ENCODE assay signal across 23 mouse cellular contexts in the genomic region with DNA sequence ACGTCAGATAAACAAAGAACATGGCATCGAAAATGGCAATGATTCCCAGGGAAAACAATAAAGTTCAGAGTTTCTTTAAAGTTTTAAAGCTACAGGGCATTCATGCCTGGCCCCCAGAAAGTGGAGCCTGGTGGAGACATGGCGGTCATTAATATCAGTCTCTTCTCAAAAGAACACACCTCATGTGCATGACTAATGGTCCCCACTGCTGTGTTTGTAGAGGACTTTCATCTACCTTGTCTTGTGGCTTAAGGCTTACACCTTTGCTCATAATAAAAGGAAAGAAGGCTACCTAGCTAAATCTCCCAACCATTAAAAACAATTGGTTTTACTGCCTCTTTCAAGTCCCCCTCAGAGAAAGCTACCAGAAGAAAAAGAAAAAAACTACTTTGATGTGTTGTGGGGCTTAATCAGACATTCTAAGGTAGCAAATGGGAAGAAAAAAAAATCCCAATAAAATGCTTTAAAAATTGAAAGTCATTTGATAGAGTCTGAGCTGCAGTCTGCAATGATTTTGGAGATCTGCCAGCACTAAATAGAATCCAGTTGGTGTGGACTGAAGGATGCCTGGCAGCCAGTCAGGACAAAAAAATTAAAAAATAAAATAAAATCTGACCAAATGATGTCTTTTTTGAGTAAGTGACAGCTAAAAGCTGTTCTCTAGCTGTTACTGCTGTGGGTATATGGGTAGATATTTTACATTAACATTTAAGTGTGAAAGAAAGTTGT. TPM values are rescaled to one million over a fixed set of nuclear protein-coding genes. Genes with fewer than 3 reads are reported as not detected.
DNase-seq lines count a peak whose midpoint lies in the region; ATAC-seq and TF ChIP-seq lines count a peak whose summit lies in the region.
"Had no signal": no experiment of that assay in that cellular context is flagged by ENCODE, and none has a peak within 500 bp of the region (broad histone marks: within the 10 kb centered on the region; RNA-seq: fewer than 3 reads in every experiment).

No protein-coding gene starts in this region.

- H3K4me1 ChIP-seq in forebrain, embryonic 16.5 days (replicated peaks; ENCODE audit: control insufficient read depth, insufficient read depth, low read length) = peaks cover 5% of the 10 kb centered on the region; the same call in 1 of the 2 replicates
- no peaks in the 10 kb centered on the region for H3K4me1 ChIP-seq in forebrain, embryonic 10.5 days
- H3K4me1 ChIP-seq in lung, embryonic 14.5 days (ENCODE audit: insufficient read depth) = no peaks in the 10 kb centered on the region
- H3K4me1 ChIP-seq: liver, embryonic 13.5 days; megakaryocyte, embryonic 14.5 days; neural tube, embryonic 15.5 days had no signal

- no peak overlapping the region for H3K9ac ChIP-seq in forebrain, embryonic 16.5 days (replicated peaks; ENCODE audit: low read depth, low read length)
- no peak overlapping the region for H3K9ac ChIP-seq in lung, embryonic 14.5 days
- H3K9ac ChIP-seq: liver, embryonic 13.5 days; neural tube, embryonic 15.5 days had no signal

- H3K27me3 ChIP-seq in forebrain, embryonic 16.5 days (replicated peaks; ENCODE audit: control insufficient read depth, insufficient read depth, low read length) = no peaks in the 10 kb centered on the region
- no peaks in the 10 kb centered on the region for H3K27me3 ChIP-seq in forebrain, embryonic 10.5 days (ENCODE audit: poor library complexity, severe bottlenecking)
- H3K27me3 ChIP-seq in lung, embryonic 14.5 days (ENCODE audit: insufficient read depth, low read length) = no peaks in the 10 kb centered on the region
- H3K27me3 ChIP-seq: liver, embryonic 13.5 days; megakaryocyte, embryonic 14.5 days; neural tube, embryonic 15.5 days had no signal

- peak; percentile 55 for ATAC-seq in forebrain, embryonic 16.5 days
- ATAC-seq in lung, embryonic 14.5 days (ENCODE audit: insufficient read depth) = peak; percentile 77; the same call in 1 of the 2 replicates
- ATAC-seq: hindbrain, embryonic 16.5 days had no signal

- no peak for TF ChIP-seq CTCF in lung, embryonic 14.5 days (IDR thresholded peaks at IDR 0.05; ENCODE audit: low read depth)

- no peak overlapping the region for H3K27ac ChIP-seq in forebrain, embryonic 16.5 days (ENCODE audit: low read length)
- no peak overlapping the region for H3K27ac ChIP-seq in forebrain, embryonic 10.5 days
- H3K27ac ChIP-seq in lung, embryonic 14.5 days (ENCODE audit: low read depth) = no peak overlapping the region
- H3K27ac ChIP-seq: liver, embryonic 13.5 days; neural tube, embryonic 15.5 days had no signal

- 68% methylated on average over 3 of the region's 3 CpGs for WGBS in forebrain, embryonic 16.5 days
- 80% methylated on average over 3 of the region's 3 CpGs for WGBS in forebrain, embryonic 10.5 days
- 66% methylated on average over 3 of the region's 3 CpGs for WGBS in lung, embryonic 14.5 days

- intact Hi-C loops in heart, postnatal 25 days (cut with DNase I) = no loop called here

- H3K4me2 ChIP-seq in forebrain, embryonic 16.5 days (ENCODE audit: low read length) = no peak overlapping the region
- H3K4me2 ChIP-seq in lung, embryonic 14.5 days = no peak overlapping the region
- H3K4me2 ChIP-seq: liver, embryonic 13.5 days; neural tube, embryonic 15.5 days had no signal

- no peaks in the 10 kb centered on the region for H3K9me3 ChIP-seq in forebrain, embryonic 16.5 days (ENCODE audit: control insufficient read depth, low read length)
- no peaks in the 10 kb centered on the region for H3K9me3 ChIP-seq in forebrain, embryonic 10.5 days
- no peaks in the 10 kb centered on the region for H3K9me3 ChIP-seq in lung, embryonic 14.5 days (ENCODE audit: low read depth, low read length)
- H3K9me3 ChIP-seq: liver, embryonic 13.5 days; megakaryocyte, embryonic 14.5 days; neural tube, embryonic 15.5 days had no signal

- DNase-seq in forebrain, embryonic 10.5 days (ENCODE audit: extremely low spot score, low spot score) = no peak
- DNase-seq in lung, embryonic 14.5 days = peak; percentile 83
- DNase-seq in lung, postnatal 4 days = no peak
- peak; percentile 45 for DNase-seq in adipocyte (ENCODE audit: low spot score)
- peak; percentile 21 for DNase-seq in layer of hippocampus, adult 9-11 months
- DNase-seq in right cerebral cortex, adult 2 months (ENCODE audit: low spot score in 2 of 2) = no peak
- DNase-seq in heart, postnatal 25 days (ENCODE audit: low spot score) = no peak
- DNase-seq: cerebellum, adult 8-10 months; kidney, adult 8-10 months; kidney, postnatal 4 days; liver, embryonic 13.5 days; thymus, adult 18-20 months had no signal

- no peaks in the 10 kb centered on the region for H3K36me3 ChIP-seq in forebrain, embryonic 16.5 days (ENCODE audit: control insufficient read depth, insufficient read depth)
- no peaks in the 10 kb centered on the region for H3K36me3 ChIP-seq in forebrain, embryonic 10.5 days (replicated peaks)
- no peaks in the 10 kb centered on the region for H3K36me3 ChIP-seq in lung, embryonic 14.5 days (ENCODE audit: insufficient read depth)
- H3K36me3 ChIP-seq: liver, embryonic 13.5 days; neural tube, embryonic 15.5 days had no signal

- no peak overlapping the region for H3K4me3 ChIP-seq in forebrain, embryonic 16.5 days (replicated peaks; ENCODE audit: low read length)
- H3K4me3 ChIP-seq in forebrain, embryonic 10.5 days = no peak overlapping the region
- H3K4me3 ChIP-seq in lung, embryonic 14.5 days (ENCODE audit: low read depth, low read length) = no peak overlapping the region
- H3K4me3 ChIP-seq: liver, embryonic 13.5 days; megakaryocyte, embryonic 14.5 days; neural tube, embryonic 15.5 days had no signal

RNA-seq across cellular contexts. Expression of a gene that starts 9.0 kb away (rescaled TPM):
- not detected in 2 replicates for polyA plus RNA-seq in forebrain, embryonic 16.5 days (2015; fragmentation: Nextera tagmentation; extraction: Ambion mirVana)
- polyA plus RNA-seq in forebrain, embryonic 10.5 days (2016; fragmentation: Nextera tagmentation; extraction: Ambion mirVana) = not detected in 2 replicates
- not detected in 2 replicates for polyA plus RNA-seq in lung, embryonic 14.5 days (2014; fragmentation: Nextera tagmentation; extraction: Ambion mirVana)
- total RNA-seq in heart, postnatal 25 days (2021) = not detected
- total RNA-seq: adrenal gland, adult 18-20 months; gastrocnemius, adult 18-20 months; heart, adult 18-20 months; left cerebral cortex, postnatal 14 days had no signal
- polyA plus RNA-seq: C2C12; heart, embryonic 16.5 days; hindbrain, embryonic 16.5 days; liver, embryonic 13.5 days; neural tube, embryonic 15.5 days; small intestine, adult 2 months had no signal

Comparison
In these comparisons a context has a peak if more than half of its experiments do, and no peak if none do; other contexts are left out.
1. DNase-seq: peak in lung, embryonic 14.5 days (single experiment), adipocyte (single experiment) and layer of hippocampus, adult 9-11 months (single experiment); none in forebrain, embryonic 10.5 days (single experiment), lung, postnatal 4 days (0 of 2), right cerebral cortex, adult 2 months (0 of 2) and heart, postnatal 25 days (single experiment).